Mouse (Mus musculus) embryonic facial prominence, embryonic 11.5 days (tissue): ENCODE data around the gene Bak1. TPM values are rescaled to one million over a fixed set of nuclear protein-coding genes. Genes with fewer than 3 reads are reported as not detected.
A peak's percentile ranks its signal among the peaks of the same experiment; 100 is the strongest.

ENCODE experiments used
- ATAC-seq: fragments of 200-750 bp; cut with Nextera tagmentation; replicated peaks from 2 replicates; pipeline ENCODE4 v1.8.0; 2017; ENCODE audit warnings: low read depth; ENCODE audit not compliant: insufficient number of reproducible peaks, low FRiP score, low TSS enrichment
- DNase-seq: peaks from one replicate; pipeline ENCODE4 v3.0.0-alpha.2; 2015; ENCODE audit warnings: low spot score
- H3K27ac ChIP-seq: fragments of 300-500 bp; sonication (generic); replicated peaks from 2 replicates; pipeline ENCODE4 v1.5.1; 2014; ENCODE audit warnings: mild to moderate bottlenecking, low read depth, low read length, control low read depth
- H3K27me3 ChIP-seq: fragments of 300-500 bp; sonication (generic); 2 replicates; pipeline ENCODE4 v1.6.1; 2014; ENCODE audit warnings: mild to moderate bottlenecking, low read length, moderate library complexity, mixed read lengths; ENCODE audit not compliant: control insufficient read depth, insufficient read depth
- H3K36me3 ChIP-seq: fragments of 300-500 bp; sonication (generic); replicated peaks from 2 replicates; pipeline ENCODE4 v1.6.1; 2014; ENCODE audit warnings: low read depth, mild to moderate bottlenecking, low read length, moderate library complexity, mixed read lengths; ENCODE audit not compliant: control insufficient read depth, insufficient read depth
- H3K4me1 ChIP-seq: fragments of 300-500 bp; sonication (generic); 2 replicates; pipeline ENCODE4 v1.6.1; 2014; ENCODE audit warnings: low read length, mixed read lengths; ENCODE audit not compliant: control insufficient read depth, insufficient read depth
- H3K4me2 ChIP-seq: fragments of 300-500 bp; sonication (generic); 2 replicates; pipeline ENCODE4 v1.6.1; 2014; ENCODE audit warnings: low read depth, mild to moderate bottlenecking, control low read depth, low read length, moderate library complexity
- H3K4me3 ChIP-seq: fragments of 300-500 bp; sonication (generic); 2 replicates; pipeline ENCODE4 v1.5.1; 2014; ENCODE audit warnings: low read depth, low read length, control low read depth
- H3K9ac ChIP-seq: fragments of 300-500 bp; sonication (generic); replicated peaks from 2 replicates; pipeline ENCODE4 v1.6.1; 2014; ENCODE audit warnings: mild to moderate bottlenecking, control low read depth, low read length
- H3K9me3 ChIP-seq: fragments of 300-500 bp; sonication (generic); replicated peaks from 2 replicates; pipeline ENCODE4 v1.6.1; 2016; ENCODE audit warnings: mild to moderate bottlenecking, low read length, inconsistent platforms, mixed read lengths; ENCODE audit not compliant: control insufficient read depth
- WGBS: fragments of 180-500 bp; shearing (Covaris S2); extraction: QIAGEN DNeasy Blood & Tissue Kit; methylation state at CpG from one replicate; pipeline ENCODE4 v1.1.7; 2014; 5-methylcytosine and 5-hydroxymethylcytosine counted together
- polyA plus RNA-seq: library from polyadenylated mRNA; unstranded; fragments of >200 nt; fragmentation: Nextera tagmentation; extraction: Ambion mirVana; gene quantifications from 2 replicates; pipeline ENCODE4 v1.2.1, GENCODE M21; 2014

Gene Bak1
- polyA plus RNA-seq, 1 experiment from 2014 or later = 12.9 TPM

GRCm38 (mm10) chr17:27004431-27004830, 24.4 kb downstream of the Bak1 start:
- no peak overlapping the region for H3K9ac ChIP-seq
- WGBS = 30% methylated on average over 9 of the region's 9 CpGs
- ATAC-seq = no peak
- no peak overlapping the region for H3K4me2 ChIP-seq
- peak; percentile 73 for DNase-seq
- no peaks in the 10 kb centered on the region for H3K36me3 ChIP-seq
- no peaks in the 10 kb centered on the region for H3K9me3 ChIP-seq
- H3K4me1 ChIP-seq = no peaks in the 10 kb centered on the region
- no peak overlapping the region for H3K4me3 ChIP-seq
- no peak overlapping the region for H3K27ac ChIP-seq
- H3K27me3 ChIP-seq = no peaks in the 10 kb centered on the region

GRCm38 (mm10) chr17:27001889-27002288, 26.9 kb downstream of the Bak1 start:
- H3K36me3 ChIP-seq = no peaks in the 10 kb centered on the region
- no peaks in the 10 kb centered on the region for H3K27me3 ChIP-seq
- 49% methylated on average over 6 of the region's 6 CpGs for WGBS
- peak; percentile 35 for DNase-seq
- no peak for ATAC-seq
- no peak overlapping the region for H3K4me3 ChIP-seq
- no peak overlapping the region for H3K4me2 ChIP-seq
- no peak overlapping the region for H3K27ac ChIP-seq
- no peak overlapping the region for H3K9ac ChIP-seq
- H3K9me3 ChIP-seq = no peaks in the 10 kb centered on the region
- H3K4me1 ChIP-seq = no peaks in the 10 kb centered on the region

GRCm38 (mm10) chr17:27001151-27001550, 27.7 kb downstream of the Bak1 start:
- Histone ChIP-seq H3K27me3 (no peaks in the 10 kb centered on the region), H3K9me3 (no peaks in the 10 kb centered on the region), H3K4me2 (no peak overlapping the region), H3K4me3 (no peak overlapping the region), H3K4me1 (no peaks in the 10 kb centered on the region), H3K27ac (no peak overlapping the region), H3K36me3 (no peaks in the 10 kb centered on the region), H3K9ac (no peak overlapping the region)
- DNase-seq (peak; percentile 18), ATAC-seq (no peak)
- WGBS = 74% methylated on average over 7 of the region's 7 CpGs

- H3K9me3 ChIP-seq = no peaks in the 10 kb centered on the region
- DNase-seq (no peak), ATAC-seq (no peak)
- no peak overlapping the region for H3K27ac ChIP-seq
- no peaks in the 10 kb centered on the region for H3K27me3 ChIP-seq
- no peak overlapping the region for H3K9ac ChIP-seq
- H3K4me2 ChIP-seq = no peak overlapping the region
- H3K4me1 ChIP-seq = no peaks in the 10 kb centered on the region
- H3K4me3 ChIP-seq = no peak overlapping the region
- H3K36me3 ChIP-seq = no peaks in the 10 kb centered on the region
- 79% methylated on average over 12 of the region's 12 CpGs for WGBS
Observed at GRCm38 (mm10) chr17:26999996-27000395, 28.8 kb downstream of the Bak1 start.

- Histone ChIP-seq H3K4me2 (no peak overlapping the region), H3K9ac (no peak overlapping the region), H3K9me3 (no peaks in the 10 kb centered on the region), H3K4me3 (no peak overlapping the region), H3K27me3 (no peaks in the 10 kb centered on the region), H3K27ac (no peak overlapping the region), H3K36me3 (no peaks in the 10 kb centered on the region), H3K4me1 (no peaks in the 10 kb centered on the region)
- DNase-seq (no peak), ATAC-seq (no peak)
- 92% methylated on average over 15 of the region's 15 CpGs for WGBS
Observed at GRCm38 (mm10) chr17:26998283-26998682, 30.5 kb downstream of the Bak1 start.

GRCm38 (mm10) chr17:26997661-26998060, 31.1 kb downstream of the Bak1 start:
- 80% methylated on average over 4 of the region's 4 CpGs for WGBS
- H3K4me2 ChIP-seq = no peak overlapping the region
- H3K36me3 ChIP-seq = no peaks in the 10 kb centered on the region
- DNase-seq = no peak
- no peaks in the 10 kb centered on the region for H3K9me3 ChIP-seq
- no peak for ATAC-seq
- H3K27ac ChIP-seq = no peak overlapping the region
- H3K4me3 ChIP-seq = no peak overlapping the region
- no peak overlapping the region for H3K9ac ChIP-seq
- H3K27me3 ChIP-seq = no peaks in the 10 kb centered on the region
- H3K4me1 ChIP-seq = no peaks in the 10 kb centered on the region

- no peaks in the 10 kb centered on the region for H3K27me3 ChIP-seq
- no peaks in the 10 kb centered on the region for H3K36me3 ChIP-seq
- WGBS = 74% methylated on average over 8 of the region's 8 CpGs
- DNase-seq (no peak), ATAC-seq (no peak)
- H3K4me2 ChIP-seq = no peak overlapping the region
- no peaks in the 10 kb centered on the region for H3K4me1 ChIP-seq
- H3K4me3 ChIP-seq = no peak overlapping the region
- no peak overlapping the region for H3K9ac ChIP-seq
- H3K9me3 ChIP-seq = no peaks in the 10 kb centered on the region
- H3K27ac ChIP-seq = no peak overlapping the region
Observed at GRCm38 (mm10) chr17:26995562-26995961, 33.2 kb downstream of the Bak1 start.

- Histone ChIP-seq H3K4me2 (no peak overlapping the region), H3K4me1 (no peaks in the 10 kb centered on the region), H3K9ac (no peak overlapping the region), H3K36me3 (no peaks in the 10 kb centered on the region), H3K27ac (no peak overlapping the region), H3K9me3 (no peaks in the 10 kb centered on the region), H3K4me3 (no peak overlapping the region), H3K27me3 (no peaks in the 10 kb centered on the region)
- no peak for ATAC-seq
- no peak for DNase-seq
- 80% methylated on average over 6 of the region's 6 CpGs for WGBS
Observed at GRCm38 (mm10) chr17:26995006-26995405, 33.8 kb downstream of the Bak1 start.
